Mouse (Mus musculus) ES-Bruce4 (cell line): Measurements from ENCODE around the gene Gm17455. TPM values are rescaled to one million over a fixed set of nuclear protein-coding genes. Genes with fewer than 3 reads are reported as not detected.
A peak's percentile ranks its signal among the peaks of the same experiment; 100 is the strongest.

Source experiments
- H3K27ac ChIP-seq: 2 replicates; pipeline ENCODE4 v1.5.1; 2012; ENCODE audit warnings: low read length, inconsistent platforms; ENCODE audit not compliant: insufficient read depth
- H3K27me3 ChIP-seq: 2 replicates; pipeline ENCODE4 v1.6.1; 2012; ENCODE audit warnings: mild to moderate bottlenecking, low read length, inconsistent platforms; ENCODE audit not compliant: control insufficient read depth, poor library complexity, insufficient read depth, severe bottlenecking
- H3K36me3 ChIP-seq: 2 replicates; pipeline ENCODE4 v1.6.1; 2012; ENCODE audit warnings: inconsistent platforms, mild to moderate bottlenecking, low read length, moderate library complexity; ENCODE audit not compliant: control insufficient read depth, poor library complexity, insufficient read depth, severe bottlenecking
- H3K4me1 ChIP-seq: one replicate; pipeline ENCODE4 v1.8.1; 2011; ENCODE audit warnings: low read length; ENCODE audit not compliant: control insufficient read depth, insufficient read depth
- H3K4me3 ChIP-seq: 2 replicates; pipeline ENCODE4 v1.5.1; 2011; ENCODE audit warnings: low read depth, mild to moderate bottlenecking, low read length
- H3K9ac ChIP-seq: 2 replicates; pipeline ENCODE4 v1.6.1; 2012; ENCODE audit warnings: low read depth, mild to moderate bottlenecking, inconsistent platforms; ENCODE audit not compliant: poor library complexity, severe bottlenecking
- H3K9me3 ChIP-seq: replicated peaks from 2 replicates; pipeline ENCODE4 v1.6.1; 2012; ENCODE audit warnings: mild to moderate bottlenecking, low read length, inconsistent platforms; ENCODE audit not compliant: control insufficient read depth, poor library complexity, insufficient read depth, severe bottlenecking
- CTCF ChIP-seq: IDR thresholded peaks from one replicate; pipeline ENCODE4 v1.8.1; 2011; ENCODE audit warnings: low read depth, low read length
- EP300 ChIP-seq: IDR thresholded peaks from 2 replicates; pipeline ENCODE4 v1.6.1; 2011; ENCODE audit warnings: low read depth, low read length; ENCODE audit not compliant: insufficient read depth
- POLR2A ChIP-seq: IDR thresholded peaks from one replicate; pipeline ENCODE4 v1.8.1; 2011; ENCODE audit warnings: low read length; ENCODE audit not compliant: insufficient read depth
- polyA plus RNA-seq: library from polyadenylated mRNA; stranded (reverse); fragments of >200 nt; gene quantifications from 2 replicates; pipeline ENCODE4 v1.2.4, GENCODE M21; 2011; ENCODE audit warnings: low read depth; ENCODE audit not compliant: missing spikeins, insufficient read depth, insufficient read length

Gene Gm17455
- polyA plus RNA-seq, 1 experiment: not detected

DNA sequence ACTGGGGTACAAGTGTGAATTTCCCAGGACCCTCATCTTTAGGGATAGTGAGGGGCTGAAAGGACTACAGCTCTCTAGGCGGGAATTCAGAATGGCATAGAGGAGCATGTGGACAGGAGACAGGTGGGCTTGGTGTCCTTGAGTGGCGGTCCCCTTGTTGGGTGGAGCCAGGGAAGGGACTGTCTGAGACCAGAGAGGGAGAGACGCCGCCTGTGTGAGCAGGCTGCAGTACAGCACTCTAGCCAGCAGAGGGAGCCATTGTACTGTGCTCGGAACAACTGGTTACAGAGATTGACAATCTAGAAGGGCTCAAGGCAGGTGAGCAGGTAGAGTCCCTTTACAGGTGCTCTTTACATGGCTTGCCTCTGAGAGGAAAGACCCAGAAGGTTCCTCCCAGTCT, 8.3 kb downstream of the Gm17455 start:
- Histone ChIP-seq H3K9ac (no peak overlapping the region), H3K36me3 (no peaks in the 10 kb centered on the region), H3K27me3 (no peaks in the 10 kb centered on the region), H3K9me3 (no peaks in the 10 kb centered on the region), H3K4me1 (no peaks in the 10 kb centered on the region), H3K4me3 (no peak overlapping the region), H3K27ac (no peak overlapping the region)
- TF ChIP-seq POLR2A: no peak
- no peak for TF ChIP-seq EP300
- peak; percentile 97 for TF ChIP-seq CTCF

DNA sequence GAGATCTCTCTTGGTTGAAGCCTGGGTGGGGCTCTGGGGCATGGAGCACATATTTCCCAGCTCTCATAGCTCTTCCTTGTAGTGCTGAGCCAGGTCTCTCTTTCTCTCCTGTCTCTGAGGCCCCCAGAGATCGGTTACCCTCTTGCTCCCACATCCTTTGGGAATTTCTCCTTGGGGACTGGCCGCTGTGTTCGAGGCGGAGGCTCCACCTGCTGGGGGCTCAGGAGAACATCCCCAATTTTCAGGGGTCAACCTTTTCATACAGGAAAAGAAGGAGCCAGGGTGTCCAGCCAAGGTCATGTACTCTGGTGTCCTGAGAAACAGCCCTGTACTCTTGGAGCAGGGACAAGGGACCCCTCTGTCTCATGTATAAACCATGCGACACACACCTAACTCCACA, 12.3 kb downstream of the Gm17455 start:
- Histone ChIP-seq H3K27ac (no peak overlapping the region), H3K36me3 (no peaks in the 10 kb centered on the region), H3K9me3 (no peaks in the 10 kb centered on the region), H3K27me3 (no peaks in the 10 kb centered on the region), H3K4me3 (no peak overlapping the region), H3K9ac (no peak overlapping the region), H3K4me1 (no peaks in the 10 kb centered on the region)
- TF ChIP-seq EP300 (no peak), CTCF (peak; percentile 53)

DNA sequence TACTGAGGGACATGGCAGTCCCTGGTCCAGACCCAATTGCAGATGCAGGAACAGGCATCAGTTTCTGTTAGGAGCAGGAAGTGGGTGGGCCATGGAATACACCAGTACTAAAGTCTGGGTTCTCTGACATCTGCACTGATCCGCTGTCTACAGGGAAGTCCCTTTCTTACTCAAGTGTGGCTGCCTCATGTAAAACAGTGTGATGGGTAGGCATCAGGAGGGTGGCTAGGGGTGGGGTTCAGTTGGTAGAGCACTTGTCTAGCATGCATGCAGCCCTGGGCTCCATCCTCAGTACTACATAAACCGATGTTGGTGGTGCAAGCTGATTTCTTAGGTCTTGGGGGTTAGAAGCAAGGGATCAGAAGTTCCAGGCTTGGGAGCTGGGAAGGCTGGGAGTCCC, 14.2 kb downstream of the Gm17455 start:
- H3K9me3 ChIP-seq: no peaks in the 10 kb centered on the region
- H3K4me3 ChIP-seq: no peak overlapping the region
- no peaks in the 10 kb centered on the region for H3K36me3 ChIP-seq
- TF ChIP-seq CTCF (no peak), EP300 (no peak), POLR2A (no peak)
- no peaks in the 10 kb centered on the region for H3K27me3 ChIP-seq
- H3K9ac ChIP-seq: no peak overlapping the region
- H3K4me1 ChIP-seq: no peaks in the 10 kb centered on the region
- H3K27ac ChIP-seq: no peak overlapping the region

DNA sequence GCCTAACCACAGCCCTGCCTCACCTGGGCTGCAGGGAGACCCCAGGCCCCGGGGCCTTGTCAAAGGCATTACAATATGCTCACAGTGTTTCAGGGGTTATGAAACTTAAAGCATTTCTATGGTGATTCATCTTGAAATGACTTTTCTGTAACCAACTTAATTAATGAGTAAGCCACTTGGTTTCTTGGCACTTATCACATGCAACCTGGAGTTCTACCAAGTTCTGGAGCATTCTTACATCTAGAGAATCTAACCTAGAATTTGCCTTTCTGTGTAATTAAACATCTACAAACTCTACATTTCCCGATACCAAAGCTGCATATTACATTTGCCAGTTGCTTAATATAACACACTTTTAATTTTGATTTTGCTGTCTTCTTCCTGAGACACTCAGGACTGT, 17.5 kb downstream of the Gm17455 start:
- no peaks in the 10 kb centered on the region for H3K27me3 ChIP-seq
- no peaks in the 10 kb centered on the region for H3K36me3 ChIP-seq
- no peak overlapping the region for H3K27ac ChIP-seq
- H3K9ac ChIP-seq: no peak overlapping the region
- H3K4me1 ChIP-seq: no peaks in the 10 kb centered on the region
- TF ChIP-seq POLR2A (no peak), EP300 (no peak), CTCF (no peak)
- no peaks in the 10 kb centered on the region for H3K9me3 ChIP-seq
- H3K4me3 ChIP-seq: no peak overlapping the region

DNA sequence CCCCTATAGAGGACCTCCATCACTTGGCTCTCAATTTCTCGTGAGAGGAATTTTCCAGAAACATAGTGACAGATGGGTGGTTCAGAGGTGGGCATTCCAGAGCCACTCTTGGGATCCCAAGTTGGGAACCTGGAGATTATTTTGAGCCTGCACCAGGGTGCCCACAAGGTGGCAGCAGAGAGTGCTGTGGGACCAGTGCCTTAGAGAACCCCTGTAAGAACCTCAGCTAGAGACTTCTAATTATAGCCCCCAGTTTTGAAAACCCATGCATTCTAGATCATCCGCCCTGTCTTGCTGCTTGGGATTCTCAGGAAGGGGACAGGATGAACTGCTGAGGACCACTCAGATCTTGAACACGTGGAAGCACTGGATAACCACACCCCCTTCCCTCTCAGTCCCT, 18.6 kb downstream of the Gm17455 start:
- Histone ChIP-seq H3K4me1 (no peaks in the 10 kb centered on the region), H3K4me3 (no peak overlapping the region), H3K36me3 (no peaks in the 10 kb centered on the region), H3K9ac (no peak overlapping the region), H3K27ac (no peak overlapping the region), H3K27me3 (no peaks in the 10 kb centered on the region), H3K9me3 (no peaks in the 10 kb centered on the region)
- no peak for TF ChIP-seq EP300
- peak; percentile 79 for TF ChIP-seq CTCF

DNA sequence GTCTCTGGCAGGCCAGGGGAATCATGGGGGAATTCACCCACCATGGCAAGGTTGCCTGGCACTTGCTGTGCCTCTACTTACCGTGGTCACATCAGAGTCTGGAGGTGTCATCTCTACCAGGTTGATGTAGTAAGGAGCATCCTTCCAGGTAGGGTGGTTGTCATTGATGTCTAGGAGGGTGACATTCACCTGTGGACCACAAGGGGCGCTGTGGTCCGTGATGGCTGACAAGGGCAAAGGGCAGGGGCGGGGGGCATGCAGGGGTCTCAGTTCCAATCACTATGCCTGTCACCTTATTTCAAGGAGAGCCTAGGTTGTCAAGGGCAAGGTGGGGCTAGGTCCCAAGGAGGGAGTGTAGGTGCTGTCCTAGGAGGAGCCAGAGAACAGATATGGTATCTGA, 20.1 kb downstream of the Gm17455 start:
- Histone ChIP-seq H3K36me3 (no peaks in the 10 kb centered on the region), H3K4me1 (no peaks in the 10 kb centered on the region), H3K27me3 (no peaks in the 10 kb centered on the region), H3K27ac (no peak overlapping the region), H3K4me3 (no peak overlapping the region), H3K9ac (no peak overlapping the region), H3K9me3 (no peaks in the 10 kb centered on the region)
- TF ChIP-seq POLR2A (no peak), CTCF (peak; percentile 80)

DNA sequence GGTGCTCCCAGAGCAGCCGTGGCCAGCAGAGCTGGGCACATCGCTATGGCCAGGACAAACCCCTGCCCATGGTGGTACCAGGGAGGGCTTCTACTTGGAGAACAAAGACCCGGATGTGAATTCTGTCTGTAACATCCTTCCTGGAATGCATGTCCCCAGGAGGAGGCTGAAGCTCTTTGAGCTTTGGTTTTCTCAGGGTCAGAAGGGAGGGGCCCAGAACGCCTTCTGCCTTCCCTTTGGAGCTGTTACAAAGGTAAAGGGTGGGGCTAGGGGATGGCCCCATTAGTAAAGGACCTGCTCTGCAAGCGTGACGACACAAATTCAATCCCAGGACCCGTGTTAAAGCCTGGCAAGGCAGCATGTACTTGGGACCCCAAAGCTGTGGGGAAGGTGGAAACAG, 23.2 kb downstream of the Gm17455 start:
- Histone ChIP-seq H3K9me3 (no peaks in the 10 kb centered on the region), H3K4me3 (no peak overlapping the region), H3K27me3 (no peaks in the 10 kb centered on the region), H3K9ac (no peak overlapping the region), H3K36me3 (no peaks in the 10 kb centered on the region), H3K4me1 (no peaks in the 10 kb centered on the region), H3K27ac (no peak overlapping the region)
- TF ChIP-seq POLR2A (no peak), EP300 (no peak), CTCF (no peak)
